Mouse (Mus musculus) stomach, embryonic 16.5 days (tissue): ENCODE data around the gene Dip2a. TPM values are rescaled to one million over a fixed set of nuclear protein-coding genes. Genes with fewer than 3 reads are reported as not detected.

Experiments used
- ATAC-seq: fragments of 200-750 bp; cut with Nextera tagmentation; 2 replicates; pipeline ENCODE4 v1.8.0; 2017; ENCODE audit warnings: moderate number of reproducible peaks, moderate TSS enrichment; ENCODE audit not compliant: insufficient read depth, low FRiP score
- H3K27ac ChIP-seq: fragments of 300-500 bp; sonication (generic); 2 replicates; pipeline ENCODE4 v1.5.1; 2014; ENCODE audit warnings: low read length
- H3K27me3 ChIP-seq: fragments of 300-500 bp; sonication (generic); 2 replicates; pipeline ENCODE4 v1.6.1; 2014; ENCODE audit warnings: low read length, control low read depth, mixed read lengths; ENCODE audit not compliant: control insufficient read depth, insufficient read depth
- H3K36me3 ChIP-seq: fragments of 300-500 bp; sonication (generic); 2 replicates; pipeline ENCODE4 v1.6.1; 2014; ENCODE audit warnings: low read length; ENCODE audit not compliant: control insufficient read depth, insufficient read depth
- H3K4me1 ChIP-seq: fragments of 300-500 bp; sonication (generic); 2 replicates; pipeline ENCODE4 v1.6.1; 2014; ENCODE audit warnings: low read length, control low read depth, mixed read lengths; ENCODE audit not compliant: control insufficient read depth, insufficient read depth
- H3K4me2 ChIP-seq: fragments of 300-500 bp; sonication (generic); 2 replicates; pipeline ENCODE4 v1.6.1; 2014; ENCODE audit warnings: low read depth, low read length, mixed read lengths
- H3K4me3 ChIP-seq: fragments of 300-500 bp; sonication (generic); replicated peaks from 2 replicates; pipeline ENCODE4 v1.5.1; 2014; ENCODE audit warnings: mild to moderate bottlenecking, low read length
- H3K9ac ChIP-seq: fragments of 300-500 bp; sonication (generic); 2 replicates; pipeline ENCODE4 v1.6.1; 2014; ENCODE audit warnings: low read length
- H3K9me3 ChIP-seq: fragments of 300-500 bp; sonication (generic); replicated peaks from 2 replicates; pipeline ENCODE4 v1.6.1; 2016; ENCODE audit warnings: low read length, control low read depth; ENCODE audit not compliant: control insufficient read depth
- WGBS: fragments of 180-500 bp; shearing (Covaris S2); extraction: QIAGEN DNeasy Blood & Tissue Kit; methylation state at CpG from one replicate; pipeline ENCODE4 v1.1.7; 2014; 5-methylcytosine and 5-hydroxymethylcytosine counted together
- polyA plus RNA-seq: library from polyadenylated mRNA; unstranded; fragments of >200 nt; fragmentation: Nextera tagmentation; extraction: Ambion mirVana; gene quantifications from 2 replicates; pipeline ENCODE4 v1.2.1, GENCODE M21; 2015

Gene Dip2a
- polyA plus RNA-seq, 1 experiment from 2014 or later, result 10.0 TPM

DNA sequence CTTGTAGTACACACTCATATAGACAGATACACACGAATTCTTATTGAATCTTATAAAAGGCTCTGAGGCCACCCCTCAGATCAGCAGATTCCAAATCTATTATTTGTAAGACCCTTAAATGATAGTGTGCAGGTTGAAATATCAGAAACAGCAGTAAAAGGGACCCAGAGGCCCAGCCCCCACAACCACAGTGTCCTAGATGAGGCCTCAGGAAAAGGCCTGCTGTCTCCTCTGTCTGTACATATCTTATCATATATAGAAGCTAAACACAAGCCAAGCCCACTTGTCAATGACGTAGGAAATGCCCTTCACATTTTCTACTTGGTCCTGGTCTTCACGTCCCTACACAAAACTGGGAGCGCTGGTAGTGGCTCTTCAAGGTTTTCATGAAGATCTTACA, 16.0 kb downstream of the Dip2a start:
- 77% methylated on average over 4 of the region's 4 CpGs for WGBS
- no peak for ATAC-seq
- Histone ChIP-seq H3K27ac (no peak overlapping the region), H3K4me2 (no peak overlapping the region), H3K4me1 (no peaks in the 10 kb centered on the region), H3K9ac (no peak overlapping the region), H3K9me3 (no peaks in the 10 kb centered on the region), H3K36me3 (no peaks in the 10 kb centered on the region), H3K27me3 (no peaks in the 10 kb centered on the region), H3K4me3 (no peak overlapping the region)

DNA sequence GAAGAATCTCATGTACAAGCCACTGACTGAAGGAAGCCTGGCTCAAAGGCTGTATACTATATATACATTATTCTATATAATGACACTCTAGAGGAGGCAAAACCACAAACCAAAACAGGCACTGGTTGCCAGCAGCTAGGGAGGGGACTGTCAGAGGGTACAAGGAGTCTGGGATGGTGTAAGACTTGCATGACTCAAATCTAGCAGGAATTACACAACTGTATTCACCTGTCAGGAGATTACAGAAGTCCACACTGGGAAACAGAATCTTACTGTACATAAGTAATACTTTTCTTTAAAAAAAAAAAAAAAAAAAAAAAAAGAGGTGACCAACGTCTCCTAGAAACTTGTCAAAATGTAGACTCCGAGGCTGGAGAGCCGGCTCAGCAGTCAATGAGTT, 16.5 kb downstream of the Dip2a start:
- 84% methylated on average over 3 of the region's 3 CpGs for WGBS
- no peak overlapping the region for H3K4me2 ChIP-seq
- no peaks in the 10 kb centered on the region for H3K36me3 ChIP-seq
- no peaks in the 10 kb centered on the region for H3K4me1 ChIP-seq
- ATAC-seq, result no peak
- no peak overlapping the region for H3K9ac ChIP-seq
- no peak overlapping the region for H3K4me3 ChIP-seq
- no peaks in the 10 kb centered on the region for H3K27me3 ChIP-seq
- H3K27ac ChIP-seq, result no peak overlapping the region
- no peaks in the 10 kb centered on the region for H3K9me3 ChIP-seq

DNA sequence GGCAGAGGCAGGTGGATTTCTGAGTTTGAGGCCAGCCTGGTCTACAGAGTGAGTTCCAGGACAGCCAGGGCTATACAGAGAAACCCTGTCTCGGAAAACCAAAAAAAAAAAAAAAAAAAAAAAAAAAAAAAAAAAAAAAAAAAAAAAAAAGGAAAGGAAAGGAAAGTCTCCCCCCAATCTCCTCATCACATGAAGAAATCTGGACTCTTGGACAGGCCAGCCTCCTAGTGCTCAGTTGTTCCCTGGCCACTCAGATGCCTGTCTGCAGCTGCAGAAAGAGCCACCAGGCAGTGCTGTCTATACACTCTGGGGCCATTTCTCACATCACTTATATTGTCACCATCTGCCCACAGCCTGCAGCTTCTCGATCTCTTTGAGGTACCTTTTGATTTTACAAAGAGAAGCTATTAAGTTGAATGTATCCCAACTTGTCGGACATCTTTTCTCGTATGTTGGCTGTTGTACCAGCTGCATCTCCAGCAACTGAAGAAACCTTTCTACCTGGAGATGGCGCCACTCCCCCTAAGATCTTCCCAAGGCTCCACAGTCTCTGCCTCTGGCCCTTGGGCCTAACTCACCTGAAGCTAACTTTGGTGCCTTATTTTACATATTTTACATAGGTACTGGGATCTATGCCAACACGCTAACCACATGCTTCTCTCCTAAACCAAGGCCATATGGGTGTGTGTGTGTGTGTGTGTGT, 18.6 kb downstream of the Dip2a start:
- H3K9ac ChIP-seq, result no peak overlapping the region
- no peak overlapping the region for H3K27ac ChIP-seq
- H3K4me2 ChIP-seq, result no peak overlapping the region
- no peaks in the 10 kb centered on the region for H3K36me3 ChIP-seq
- ATAC-seq, result 0 out of 2 replicates have a peak, but pooled peaks have one; percentile 33
- H3K9me3 ChIP-seq, result no peaks in the 10 kb centered on the region
- no peaks in the 10 kb centered on the region for H3K27me3 ChIP-seq
- WGBS, result 72% methylated on average over 6 of the region's 6 CpGs
- H3K4me1 ChIP-seq, result no peaks in the 10 kb centered on the region
- no peak overlapping the region for H3K4me3 ChIP-seq

DNA sequence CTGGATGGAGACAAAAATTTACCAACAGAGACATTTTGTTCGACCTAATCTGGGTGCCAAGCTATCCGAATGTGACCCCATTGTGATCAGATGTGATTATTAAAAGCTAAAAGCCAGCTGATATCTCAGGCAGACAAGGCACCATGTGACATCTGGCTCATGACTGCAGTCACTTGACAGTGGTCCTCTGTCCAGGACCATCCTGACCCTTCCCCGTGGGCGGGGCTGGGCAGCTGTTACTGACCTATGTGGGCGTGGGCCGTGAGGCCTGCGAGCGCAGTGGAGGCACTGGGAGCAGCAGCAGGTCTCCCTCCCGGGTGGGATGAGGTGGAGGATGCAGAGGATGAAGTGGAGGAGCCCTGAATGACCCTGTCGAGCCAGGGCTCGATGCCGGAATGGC, 27.5 kb downstream of the Dip2a start:
- Histone ChIP-seq H3K4me1 (no peaks in the 10 kb centered on the region), H3K36me3 (peaks cover 21% of the 10 kb centered on the region), H3K9me3 (no peaks in the 10 kb centered on the region), H3K27ac (no peak overlapping the region), H3K9ac (no peak overlapping the region), H3K27me3 (no peaks in the 10 kb centered on the region), H3K4me2 (no peak overlapping the region), H3K4me3 (no peak overlapping the region)
- 79% methylated on average over 12 of the region's 12 CpGs for WGBS
- no peak for ATAC-seq

DNA sequence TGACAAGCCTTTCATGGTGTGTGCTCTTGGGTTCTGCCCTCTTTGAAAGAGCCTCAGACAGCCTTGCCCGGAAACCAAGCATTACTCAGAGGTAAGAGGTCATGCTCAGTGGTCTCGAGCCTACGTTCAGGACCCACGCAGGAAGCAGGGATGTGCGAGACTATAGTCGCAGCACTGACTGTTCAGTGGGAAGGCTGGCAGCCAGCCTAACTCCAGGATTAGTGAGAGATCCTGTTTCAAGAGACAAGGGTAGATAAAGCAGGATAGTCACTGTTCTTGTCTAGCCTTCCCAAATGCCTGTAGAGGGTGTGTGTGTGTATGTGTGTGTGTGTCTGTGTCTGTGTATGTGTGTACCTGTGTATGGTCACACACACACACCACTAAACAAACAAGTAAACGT, 28.9 kb downstream of the Dip2a start:
- Histone ChIP-seq H3K27ac (no peak overlapping the region), H3K27me3 (no peaks in the 10 kb centered on the region), H3K9ac (no peak overlapping the region), H3K36me3 (peaks cover 22% of the 10 kb centered on the region), H3K4me2 (no peak overlapping the region), H3K4me3 (no peak overlapping the region), H3K4me1 (no peaks in the 10 kb centered on the region), H3K9me3 (no peaks in the 10 kb centered on the region)
- ATAC-seq, result no peak
- WGBS, result 74% methylated on average over 7 of the region's 7 CpGs

DNA sequence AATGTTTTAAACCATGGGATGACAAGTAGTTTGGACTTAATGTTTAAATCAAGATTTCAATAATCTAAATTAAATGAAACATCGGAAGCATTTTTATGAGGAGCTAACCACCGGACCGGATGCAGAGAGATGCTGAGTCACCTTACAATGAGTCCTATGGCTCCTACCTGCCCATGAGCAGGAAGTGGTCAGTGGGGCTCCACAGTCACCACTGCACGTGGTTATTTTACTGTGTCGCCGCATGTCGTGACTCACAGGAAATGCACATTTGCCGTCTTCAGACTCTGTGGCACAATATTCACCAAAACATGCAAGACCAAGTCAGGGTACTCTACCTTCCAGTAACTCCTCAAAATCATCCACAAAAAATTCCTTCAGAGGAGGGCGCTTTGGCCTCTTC, 38.4 kb downstream of the Dip2a start:
- no peaks in the 10 kb centered on the region for H3K4me1 ChIP-seq
- no peaks in the 10 kb centered on the region for H3K27me3 ChIP-seq
- no peak overlapping the region for H3K4me3 ChIP-seq
- H3K9ac ChIP-seq, result no peak overlapping the region
- no peaks in the 10 kb centered on the region for H3K9me3 ChIP-seq
- H3K4me2 ChIP-seq, result no peak overlapping the region
- 80% methylated on average over 9 of the region's 9 CpGs for WGBS
- H3K27ac ChIP-seq, result no peak overlapping the region
- H3K36me3 ChIP-seq, result no peaks in the 10 kb centered on the region
- ATAC-seq, result no peak

DNA sequence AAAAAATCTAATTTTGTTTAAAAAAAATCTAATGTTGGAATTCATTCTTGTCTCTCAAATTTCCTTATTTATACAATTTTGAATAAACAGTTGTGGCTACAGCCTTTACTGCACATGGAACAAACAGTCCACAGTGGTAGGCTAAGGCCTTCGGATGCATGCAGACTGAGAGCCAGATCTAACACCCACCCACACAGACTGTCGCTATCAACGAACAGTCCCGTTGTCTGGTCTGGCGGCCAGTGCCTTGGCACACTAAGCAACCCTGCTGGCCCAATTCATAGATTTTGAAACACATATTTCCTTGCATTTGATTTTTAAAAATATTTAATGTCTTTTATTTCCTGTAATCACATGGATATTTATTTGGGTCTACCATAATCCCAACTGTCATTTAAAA, 45.0 kb downstream of the Dip2a start:
- 80% methylated on average over 5 of the region's 5 CpGs for WGBS
- peaks cover 11% of the 10 kb centered on the region; the same call in 1 of the 2 replicates for H3K36me3 ChIP-seq
- ATAC-seq, result no peak

DNA sequence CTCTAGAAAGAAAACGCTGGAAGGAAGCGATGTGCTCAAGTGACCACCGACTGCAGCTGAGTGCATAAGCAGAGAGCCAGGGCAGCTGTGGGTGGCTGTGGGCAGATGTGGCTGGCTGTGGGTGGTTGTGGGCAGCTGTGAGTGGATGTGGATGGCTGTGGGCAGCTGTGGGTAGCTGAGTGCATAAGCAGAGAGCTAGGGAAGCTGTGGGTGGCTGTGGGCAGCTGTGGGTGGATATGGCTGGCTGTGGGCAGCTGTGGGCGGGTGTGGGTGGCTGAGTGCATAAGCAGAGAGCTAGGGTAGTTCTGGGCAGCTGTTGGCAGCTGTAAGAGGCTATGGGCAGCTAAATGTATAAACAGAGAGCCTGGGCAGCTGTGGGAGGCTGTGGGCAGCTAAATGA, 51.9 kb downstream of the Dip2a start:
- H3K36me3 ChIP-seq, result peaks cover 15% of the 10 kb centered on the region; the same call in 1 of the 2 replicates
- no peaks in the 10 kb centered on the region for H3K4me1 ChIP-seq
- H3K4me2 ChIP-seq, result no peak overlapping the region
- no peaks in the 10 kb centered on the region for H3K27me3 ChIP-seq
- H3K9ac ChIP-seq, result no peak overlapping the region
- H3K9me3 ChIP-seq, result no peaks in the 10 kb centered on the region
- H3K4me3 ChIP-seq, result no peak overlapping the region
- WGBS, result 90% methylated on average over 4 of the region's 4 CpGs
- H3K27ac ChIP-seq, result no peak overlapping the region
- ATAC-seq, result no peak

More for the DNA sequence above, 45.0 kb downstream of the Dip2a start:
- Histone ChIP-seq H3K9me3 (no peaks in the 10 kb centered on the region), H3K9ac (no peak overlapping the region), H3K4me1 (no peaks in the 10 kb centered on the region), H3K27ac (no peak overlapping the region), H3K27me3 (no peaks in the 10 kb centered on the region), H3K4me2 (no peak overlapping the region), H3K4me3 (no peak overlapping the region)

DNA sequence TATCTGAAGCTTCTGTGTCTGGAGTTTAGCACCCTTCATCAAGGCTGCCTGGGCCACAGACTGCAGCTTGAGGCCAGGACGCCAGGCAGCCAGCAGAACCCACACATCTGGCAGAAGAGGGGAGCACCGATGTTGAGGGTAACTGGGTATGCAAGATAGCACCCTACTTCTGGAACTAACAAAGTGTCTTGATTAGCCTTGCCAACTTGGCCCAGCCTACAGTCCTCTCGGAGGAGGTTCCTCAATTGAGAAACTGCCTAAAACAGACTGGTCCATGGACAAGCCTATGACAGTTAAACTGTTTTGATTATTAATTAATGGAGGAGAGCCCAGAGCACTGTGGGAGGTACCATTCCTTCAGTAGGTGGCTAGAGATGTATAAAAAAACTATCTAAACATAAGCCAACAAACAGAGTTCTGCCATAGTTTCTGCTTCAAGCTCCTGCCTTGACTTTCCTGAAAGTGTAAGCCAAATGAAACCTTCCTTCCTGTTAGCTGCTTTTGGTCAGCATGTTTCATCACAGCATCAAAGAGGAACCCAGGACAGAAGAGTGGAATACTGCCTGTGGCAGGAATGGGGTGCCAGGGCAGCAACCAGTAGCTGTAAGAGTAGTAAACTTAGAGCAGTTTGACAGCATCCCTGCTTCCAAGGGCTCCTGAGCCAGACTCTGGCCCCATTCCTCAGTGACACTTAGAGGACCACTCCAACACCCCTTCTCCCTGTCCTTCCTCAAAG, 55.0 kb downstream of the Dip2a start:
- H3K27me3 ChIP-seq, result no peaks in the 10 kb centered on the region
- H3K9ac ChIP-seq, result no peak overlapping the region
- peaks cover 4% of the 10 kb centered on the region; the same call in 1 of the 2 replicates for H3K36me3 ChIP-seq
- no peaks in the 10 kb centered on the region for H3K4me1 ChIP-seq
- no peak overlapping the region for H3K27ac ChIP-seq
- H3K4me3 ChIP-seq, result no peak overlapping the region
- 82% methylated on average over 3 of the region's 3 CpGs for WGBS
- ATAC-seq, result no peak
- no peak overlapping the region for H3K4me2 ChIP-seq
- no peaks in the 10 kb centered on the region for H3K9me3 ChIP-seq
